Mouse (Mus musculus): ENCODE measurements around the gene Col13a1. TPM values are rescaled to one million over a fixed set of nuclear protein-coding genes. Genes with fewer than 3 reads are reported as not detected.
A peak's percentile ranks its signal among the peaks of the same experiment; 100 is the strongest.

The Col13a1 gene
- polyA plus RNA-seq, 1 experiment from 2014 or later, result 1.9 TPM

- Histone ChIP-seq H3K4me1 (replicated peaks) (peaks cover 37% of the 10 kb centered on the region), H3K36me3 (no peaks in the 10 kb centered on the region), H3K4me3 (no peak overlapping the region), H3K9me3 (no peaks in the 10 kb centered on the region), H3K27me3 (ENCODE audit: insufficient read depth, poor library complexity, severe bottlenecking) (no peaks in the 10 kb centered on the region), H3K27ac (no peak overlapping the region)
- peak; percentile 13 for DNase-seq (ENCODE audit: low spot score)
- WGBS, result 88% methylated on average over 6 of the region's 6 CpGs
Measured at GRCm38 (mm10) chr10:61831741-61832140, 147.2 kb downstream of the Col13a1 start.

- Histone ChIP-seq H3K27me3 (ENCODE audit: insufficient read depth, poor library complexity, severe bottlenecking) (no peaks in the 10 kb centered on the region), H3K36me3 (no peaks in the 10 kb centered on the region), H3K27ac (no peak overlapping the region), H3K4me1 (replicated peaks) (peaks cover 42% of the 10 kb centered on the region), H3K9me3 (no peaks in the 10 kb centered on the region), H3K4me3 (no peak overlapping the region)
- 73% methylated on average over 12 of the region's 12 CpGs for WGBS
- DNase-seq (ENCODE audit: low spot score), result no peak
Measured at GRCm38 (mm10) chr10:61831251-61831650, 147.7 kb downstream of the Col13a1 start.

GRCm38 (mm10) chr10:61830817-61831216, 148.1 kb downstream of the Col13a1 start:
- Histone ChIP-seq H3K4me1 (replicated peaks) (peaks cover 46% of the 10 kb centered on the region), H3K27ac (no peak overlapping the region), H3K4me3 (no peak overlapping the region), H3K9me3 (no peaks in the 10 kb centered on the region), H3K36me3 (no peaks in the 10 kb centered on the region), H3K27me3 (ENCODE audit: insufficient read depth, poor library complexity, severe bottlenecking) (no peaks in the 10 kb centered on the region)
- WGBS, result 54% methylated on average over 9 of the region's 9 CpGs
- DNase-seq (ENCODE audit: low spot score), result no peak

- Histone ChIP-seq H3K4me1 (replicated peaks) (peaks cover 48% of the 10 kb centered on the region), H3K27ac (no peak overlapping the region), H3K9me3 (no peaks in the 10 kb centered on the region), H3K27me3 (ENCODE audit: insufficient read depth, poor library complexity, severe bottlenecking) (no peaks in the 10 kb centered on the region), H3K4me3 (no peak overlapping the region), H3K36me3 (no peaks in the 10 kb centered on the region)
- DNase-seq (ENCODE audit: low spot score), result no peak
- WGBS, result 49% methylated on average over 4 of the region's 4 CpGs
Measured at GRCm38 (mm10) chr10:61829046-61829445, 149.9 kb downstream of the Col13a1 start.

- Histone ChIP-seq H3K4me3 (no peak overlapping the region), H3K36me3 (no peaks in the 10 kb centered on the region), H3K9me3 (no peaks in the 10 kb centered on the region), H3K27ac (peak overlapping the region; percentile 54; the same call in 1 of the 2 replicates), H3K4me1 (replicated peaks) (peaks cover 56% of the 10 kb centered on the region), H3K27me3 (ENCODE audit: insufficient read depth, poor library complexity, severe bottlenecking) (no peaks in the 10 kb centered on the region)
- DNase-seq (ENCODE audit: low spot score), result peak; percentile 18
- 81% methylated on average over 32 of the region's 32 CpGs for WGBS
Measured at GRCm38 (mm10) chr10:61827950-61828936, 150.7 kb downstream of the Col13a1 start.

- H3K36me3 ChIP-seq, result no peaks in the 10 kb centered on the region
- H3K4me3 ChIP-seq, result no peak overlapping the region
- DNase-seq (ENCODE audit: low spot score), result peak; percentile 68
- no peaks in the 10 kb centered on the region for H3K9me3 ChIP-seq
- peak overlapping the region; percentile 64; the same call in 1 of the 2 replicates for H3K27ac ChIP-seq
- H3K27me3 ChIP-seq (ENCODE audit: insufficient read depth, poor library complexity, severe bottlenecking), result no peaks in the 10 kb centered on the region
- H3K4me1 ChIP-seq (replicated peaks), result peaks cover 61% of the 10 kb centered on the region
- 29% methylated on average over 16 of the region's 16 CpGs for WGBS
Measured at GRCm38 (mm10) chr10:61826753-61827435, 152.0 kb downstream of the Col13a1 start.

GRCm38 (mm10) chr10:61825979-61826752, 152.7 kb downstream of the Col13a1 start:
- DNase-seq (ENCODE audit: low spot score), result peak; percentile 14
- 63% methylated on average over 13 of the region's 13 CpGs for WGBS
- Histone ChIP-seq H3K27ac (peak overlapping the region; percentile 35; the same call in 1 of the 2 replicates), H3K9me3 (no peaks in the 10 kb centered on the region), H3K4me1 (replicated peaks) (peaks cover 54% of the 10 kb centered on the region), H3K27me3 (ENCODE audit: insufficient read depth, poor library complexity, severe bottlenecking) (no peaks in the 10 kb centered on the region), H3K4me3 (no peak overlapping the region), H3K36me3 (no peaks in the 10 kb centered on the region)

GRCm38 (mm10) chr10:61825536-61825935, 153.4 kb downstream of the Col13a1 start:
- WGBS, result 54% methylated on average over 5 of the region's 5 CpGs
- Histone ChIP-seq H3K4me1 (replicated peaks) (peaks cover 53% of the 10 kb centered on the region), H3K36me3 (no peaks in the 10 kb centered on the region), H3K9me3 (no peaks in the 10 kb centered on the region), H3K27ac (no peak overlapping the region), H3K27me3 (ENCODE audit: insufficient read depth, poor library complexity, severe bottlenecking) (no peaks in the 10 kb centered on the region), H3K4me3 (no peak overlapping the region)
- DNase-seq (ENCODE audit: low spot score), result no peak

- 64% methylated on average over 4 of the region's 4 CpGs for WGBS
- 0 out of 2 replicates have a peak overlapping the region, but pooled peaks have one; percentile 54 for H3K27ac ChIP-seq
- no peaks in the 10 kb centered on the region for H3K27me3 ChIP-seq (ENCODE audit: insufficient read depth, poor library complexity, severe bottlenecking)
- H3K4me1 ChIP-seq (replicated peaks), result peaks cover 43% of the 10 kb centered on the region
- no peaks in the 10 kb centered on the region for H3K36me3 ChIP-seq
- DNase-seq (ENCODE audit: low spot score), result peak; percentile 40
- H3K9me3 ChIP-seq, result 0 out of 2 replicates have a peak, but pooled peaks cover 2% of the 10 kb centered on the region
- no peak overlapping the region for H3K4me3 ChIP-seq
Measured at GRCm38 (mm10) chr10:61823731-61824115, 155.2 kb downstream of the Col13a1 start.

- DNase-seq (ENCODE audit: low spot score), result peak; percentile 42
- Histone ChIP-seq H3K27me3 (ENCODE audit: insufficient read depth, poor library complexity, severe bottlenecking) (no peaks in the 10 kb centered on the region), H3K9me3 (0 out of 2 replicates have a peak, but pooled peaks cover 2% of the 10 kb centered on the region), H3K36me3 (no peaks in the 10 kb centered on the region), H3K27ac (peak overlapping the region; percentile 54), H3K4me1 (replicated peaks) (peaks cover 40% of the 10 kb centered on the region), H3K4me3 (no peak overlapping the region)
- 62% methylated on average over 7 of the region's 7 CpGs for WGBS
Measured at GRCm38 (mm10) chr10:61822968-61823730, 155.8 kb downstream of the Col13a1 start.

GRCm38 (mm10) chr10:61820050-61820449, 158.9 kb downstream of the Col13a1 start:
- Histone ChIP-seq H3K4me3 (no peak overlapping the region), H3K4me1 (replicated peaks) (peaks cover 15% of the 10 kb centered on the region), H3K27me3 (ENCODE audit: insufficient read depth, poor library complexity, severe bottlenecking) (no peaks in the 10 kb centered on the region), H3K27ac (no peak overlapping the region), H3K36me3 (no peaks in the 10 kb centered on the region), H3K9me3 (0 out of 2 replicates have a peak, but pooled peaks cover 2% of the 10 kb centered on the region)
- WGBS, result 57% methylated on average over 9 of the region's 9 CpGs
- DNase-seq (ENCODE audit: low spot score), result no peak

- Histone ChIP-seq H3K4me1 (replicated peaks) (0 out of 2 replicates have a peak, but pooled peaks cover 4% of the 10 kb centered on the region), H3K36me3 (no peaks in the 10 kb centered on the region), H3K9me3 (no peaks in the 10 kb centered on the region), H3K27ac (no peak overlapping the region), H3K27me3 (ENCODE audit: insufficient read depth, poor library complexity, severe bottlenecking) (no peaks in the 10 kb centered on the region), H3K4me3 (no peak overlapping the region)
- 52% methylated on average over 5 of the region's 5 CpGs for WGBS
- peak; percentile 20 for DNase-seq (ENCODE audit: low spot score)
Measured at GRCm38 (mm10) chr10:61811987-61812386, 166.9 kb downstream of the Col13a1 start.

Measured in hindbrain, embryonic 10.5 days (tissue).